Mouse (Mus musculus) frontal cortex, adult (tissue): ENCODE measurements around the gene 2210407C18Rik.

Experiments used
- ATAC-seq: cut with Nextera tagmentation; 2 replicates; pipeline ENCODE4 v1.9.2; 2017; ENCODE audit warnings: mild to moderate bottlenecking, moderate library complexity, mixed read lengths; ENCODE audit not compliant: low TSS enrichment

The 2210407C18Rik gene

DNA sequence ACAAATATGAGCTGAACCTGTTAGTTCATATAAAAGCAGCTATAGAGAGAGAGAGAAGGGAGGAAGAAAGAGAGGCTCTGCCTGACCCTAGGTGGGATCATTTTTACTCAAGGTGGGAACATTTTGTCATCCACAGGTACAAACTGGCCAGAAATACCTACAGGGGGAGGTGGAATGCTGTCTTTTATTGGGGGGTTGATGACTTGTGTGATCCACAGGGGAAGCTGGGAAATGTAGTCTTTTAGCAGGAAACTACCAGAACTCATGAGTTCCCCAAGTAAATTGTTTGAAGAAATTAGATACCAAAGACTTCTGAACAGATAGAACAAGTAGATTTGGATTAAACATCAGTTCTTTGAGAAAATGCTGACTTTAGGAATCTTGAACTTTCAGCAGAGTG, 13.8 kb downstream of the 2210407C18Rik start:
- ATAC-seq = no peak

DNA sequence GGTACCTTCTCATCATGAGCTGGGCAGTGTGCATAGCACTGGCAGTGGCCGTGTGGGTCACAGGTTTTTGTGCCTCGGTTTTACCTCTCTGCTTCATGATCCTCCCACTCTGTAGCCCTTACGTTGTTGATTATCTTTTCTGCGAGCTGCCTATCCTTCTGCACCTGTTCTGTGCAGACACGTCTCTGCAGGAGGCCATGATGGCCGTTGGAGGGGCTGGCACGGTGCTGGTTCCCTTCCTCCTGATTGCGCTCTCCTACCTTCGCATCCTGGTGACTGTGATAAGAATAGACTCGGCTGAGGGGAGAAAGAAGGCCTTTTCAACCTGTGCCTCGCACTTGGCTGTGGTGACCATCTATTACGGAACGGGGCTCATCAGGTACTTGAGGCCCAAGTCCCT, 18.0 kb downstream of the 2210407C18Rik start:
- no peak for ATAC-seq

DNA sequence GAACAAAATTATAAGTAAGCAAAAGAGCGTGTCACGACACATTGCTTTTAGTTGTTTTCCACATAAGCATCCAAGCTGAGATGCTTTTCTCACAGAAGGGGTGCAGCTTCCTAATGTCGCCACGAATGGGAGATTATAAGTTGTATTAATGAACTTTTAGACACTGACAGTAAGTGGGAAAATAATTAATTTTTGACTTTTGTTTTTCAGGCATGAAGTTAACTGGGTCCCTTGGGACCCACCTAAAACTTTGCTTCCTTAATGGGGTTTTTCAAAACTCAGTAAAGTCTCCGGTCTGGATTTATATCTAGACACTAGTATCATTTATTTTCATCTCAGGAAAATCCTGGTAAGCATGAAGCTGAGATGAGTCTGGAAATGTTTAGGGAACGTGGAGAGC, 21.1 kb downstream of the 2210407C18Rik start, which contains the start of gene Olfr324:
Olfr324 (plus strand) TSS at position 301 of the 400 bp plus-strand sequence.
- ATAC-seq = no peak

DNA sequence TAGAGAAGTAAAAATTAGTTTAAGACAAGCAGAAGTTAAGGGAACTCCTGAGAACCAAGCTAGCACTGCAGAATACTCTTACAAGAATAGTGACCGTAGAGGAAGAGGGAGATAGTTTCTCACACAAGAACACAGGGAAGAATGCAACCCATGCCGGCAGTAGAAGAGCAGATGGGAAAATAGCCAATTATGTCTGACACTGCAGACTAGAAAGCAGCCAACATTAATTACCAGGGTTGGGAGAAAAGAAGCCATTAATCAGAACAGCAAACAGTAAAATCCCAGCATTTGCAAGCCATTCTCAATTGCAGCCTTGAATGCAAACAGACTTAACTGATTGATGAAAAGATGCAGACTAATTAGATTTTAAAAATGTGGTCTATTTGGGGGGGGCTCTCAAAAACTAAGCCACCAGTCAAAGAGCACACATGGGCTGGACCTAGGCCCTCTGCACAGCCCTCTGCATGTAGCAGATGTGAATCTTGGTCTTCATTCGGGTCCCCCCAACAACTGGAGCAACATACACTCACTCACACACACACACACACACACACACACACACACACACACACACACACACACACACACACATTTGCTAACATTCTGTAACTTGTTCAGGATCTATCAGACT, 27.1 kb downstream of the 2210407C18Rik start:
- no peak for ATAC-seq

DNA sequence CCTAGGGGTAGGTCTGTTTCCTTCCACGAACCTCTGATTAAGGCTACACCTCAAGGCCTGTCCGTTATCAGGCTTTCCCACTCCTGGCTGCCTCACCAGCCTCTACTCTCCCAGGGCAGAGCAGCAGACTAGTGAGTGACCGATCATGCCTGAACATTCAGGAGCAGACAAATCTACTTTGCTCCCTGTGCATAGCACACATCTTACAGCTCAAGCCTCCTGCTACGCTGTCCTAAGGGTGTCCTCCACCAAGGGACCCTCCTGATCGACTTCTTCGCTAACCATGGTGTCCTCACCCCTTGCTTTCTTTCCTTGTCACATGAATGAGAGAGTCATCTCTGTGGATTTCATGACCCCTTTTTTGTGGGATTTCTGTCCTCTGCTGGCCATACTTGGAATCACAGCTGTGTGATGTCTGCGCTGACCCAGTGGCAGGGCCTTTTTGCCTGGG, 28.0 kb downstream of the 2210407C18Rik start:
- no peak for ATAC-seq

GRCm38 (mm10) chr11:58578636-58579035, 37.2 kb downstream of the 2210407C18Rik start:
- no peak for ATAC-seq

GRCm38 (mm10) chr11:58577430-58577829, 38.4 kb downstream of the 2210407C18Rik start, which contains the start of gene Olfr325:
Gene Olfr325, plus strand, starts transcription at chr11:58577730.
- ATAC-seq = no peak

DNA sequence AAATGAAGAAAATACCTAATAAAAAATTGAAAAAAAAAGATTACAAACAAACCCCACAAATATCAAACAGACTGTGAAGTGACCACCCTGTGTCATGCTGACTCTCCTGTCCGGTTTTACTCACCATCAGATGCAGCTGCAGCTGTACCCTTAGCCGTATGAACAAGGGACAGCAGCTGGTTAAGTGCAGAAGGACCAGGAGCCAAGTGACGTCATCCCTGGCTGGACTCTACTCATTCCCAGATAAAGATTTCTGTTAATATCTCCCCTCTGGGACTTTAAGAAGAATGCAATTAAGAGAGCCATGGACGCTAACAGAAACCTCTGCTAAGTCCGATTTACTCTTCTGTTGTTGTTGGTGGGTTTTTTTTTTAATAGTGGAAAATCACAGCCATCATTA, 45.5 kb downstream of the 2210407C18Rik start, which contains the start of gene Olfr224:
Olfr224 (minus strand) TSS at position 149 of the 400 bp plus-strand sequence.
- no peak for ATAC-seq
